Mouse (Mus musculus): ENCODE results near the gene Vps54. TPM values are rescaled to one million over a fixed set of nuclear protein-coding genes. Genes with fewer than 3 reads are reported as not detected.

Gene Vps54
- total and polyA plus RNA-seq, 2 experiments, result 5.6 to 37.4 TPM

- Histone ChIP-seq H3K27me3 (ENCODE audit: control insufficient read depth, insufficient read depth, low read length) (no peaks in the 10 kb centered on the region), H3K4me3 (ENCODE audit: insufficient read depth, low read depth, low read length) (no peak overlapping the region), H3K79me2 (ENCODE audit: control insufficient read depth, insufficient read depth, low read length) (no peaks in the 10 kb centered on the region), H3K9ac (ENCODE audit: low read depth, low read length) (no peak overlapping the region), H3K4me1 (ENCODE audit: control insufficient read depth, insufficient read depth, low read length) (peaks cover 4% of the 10 kb centered on the region; the same call in 1 of the 2 replicates), H3K36me3 (ENCODE audit: control insufficient read depth, insufficient read depth, low read length) (no peaks in the 10 kb centered on the region), H3K27ac (replicated peaks; ENCODE audit: insufficient read depth, low read depth, low read length) (no peak overlapping the region)
- DNase-seq (ENCODE audit: extremely low read depth, low read depth, low spot score), result no peak
- WGBS, result 81% methylated on average over 6 of the region's 6 CpGs
- TF ChIP-seq CTCF (IDR thresholded peaks at IDR 0.05; ENCODE audit: low read depth, low read length) (no peak), POLR2A (IDR thresholded peaks at IDR 0.05; ENCODE audit: extremely low read depth, insufficient read depth, low read length) (no peak)
Measured at GRCm38 (mm10) chr11:21224041-21224440, 15.0 kb upstream of the Vps54 start.

DNA sequence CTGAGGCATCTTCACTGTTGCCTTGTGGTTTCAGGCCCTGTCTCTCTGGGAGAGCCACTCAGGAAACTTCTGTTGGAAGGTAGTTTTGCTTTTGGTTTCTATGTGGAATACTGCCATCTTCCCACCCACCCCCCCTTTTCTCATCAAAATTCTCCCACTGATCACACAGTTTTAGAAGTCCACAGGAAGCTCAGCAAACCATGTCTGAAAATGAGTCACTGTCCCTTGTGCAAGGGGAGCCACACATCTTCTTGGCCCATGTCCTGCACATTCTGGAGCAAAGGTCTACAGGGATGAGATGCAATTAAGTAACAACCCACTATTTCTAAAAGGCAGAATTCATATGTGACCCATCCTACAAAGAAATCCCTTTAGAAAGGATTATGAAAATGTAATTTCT, 14.6 kb upstream of the Vps54 start:
- Histone ChIP-seq H3K36me3 (ENCODE audit: control insufficient read depth, insufficient read depth, low read length) (no peaks in the 10 kb centered on the region), H3K79me2 (ENCODE audit: control insufficient read depth, insufficient read depth, low read length) (no peaks in the 10 kb centered on the region), H3K4me3 (ENCODE audit: insufficient read depth, low read depth, low read length) (no peak overlapping the region), H3K9ac (ENCODE audit: low read depth, low read length) (no peak overlapping the region), H3K27me3 (ENCODE audit: control insufficient read depth, insufficient read depth, low read length) (no peaks in the 10 kb centered on the region), H3K4me1 (ENCODE audit: control insufficient read depth, insufficient read depth, low read length) (peaks cover 4% of the 10 kb centered on the region; the same call in 1 of the 2 replicates), H3K27ac (replicated peaks; ENCODE audit: insufficient read depth, low read depth, low read length) (no peak overlapping the region)
- TF ChIP-seq POLR2A (IDR thresholded peaks at IDR 0.05; ENCODE audit: extremely low read depth, insufficient read depth, low read length) (no peak), CTCF (IDR thresholded peaks at IDR 0.05; ENCODE audit: low read depth, low read length) (no peak)
- DNase-seq (ENCODE audit: extremely low read depth, low read depth, low spot score), result no peak

- DNase-seq (ENCODE audit: extremely low read depth, low read depth, low spot score), result peak; percentile 40
- TF ChIP-seq CTCF (IDR thresholded peaks at IDR 0.05; ENCODE audit: low read depth, low read length) (no peak), POLR2A (IDR thresholded peaks at IDR 0.05; ENCODE audit: extremely low read depth, insufficient read depth, low read length) (no peak)
- no peaks in the 10 kb centered on the region for H3K79me2 ChIP-seq (ENCODE audit: control insufficient read depth, insufficient read depth, low read length)
- H3K4me3 ChIP-seq (ENCODE audit: insufficient read depth, low read depth, low read length), result no peak overlapping the region
- H3K36me3 ChIP-seq (ENCODE audit: control insufficient read depth, insufficient read depth, low read length), result no peaks in the 10 kb centered on the region
- no peak overlapping the region for H3K9ac ChIP-seq (ENCODE audit: low read depth, low read length)
- no peak overlapping the region for H3K27ac ChIP-seq (replicated peaks; ENCODE audit: insufficient read depth, low read depth, low read length)
- peaks cover 4% of the 10 kb centered on the region; the same call in 1 of the 2 replicates for H3K4me1 ChIP-seq (ENCODE audit: control insufficient read depth, insufficient read depth, low read length)
- H3K27me3 ChIP-seq (ENCODE audit: control insufficient read depth, insufficient read depth, low read length), result no peaks in the 10 kb centered on the region
Measured at GRCm38 (mm10) chr11:21224983-21225382, 14.1 kb upstream of the Vps54 start.

DNA sequence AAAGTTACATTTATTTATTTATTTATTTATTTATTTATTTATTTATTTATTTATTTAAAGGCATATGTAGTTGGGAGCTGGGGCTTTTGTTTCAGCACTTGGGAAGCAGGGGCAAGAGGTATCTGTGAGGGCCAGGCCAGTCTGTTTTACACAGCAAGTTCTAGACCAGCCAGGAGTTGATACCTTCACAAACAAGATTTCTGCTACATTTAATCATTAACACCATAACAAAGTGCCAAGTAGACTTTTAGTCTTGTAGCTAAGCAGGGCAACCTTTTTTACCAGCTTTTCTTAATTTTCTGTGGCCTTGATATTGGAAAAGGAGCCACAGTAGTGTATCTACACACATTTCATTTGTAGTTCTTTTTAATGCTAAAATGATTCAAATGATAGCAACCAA, 3.7 kb upstream of the Vps54 start:
- Histone ChIP-seq H3K79me2 (ENCODE audit: control insufficient read depth, insufficient read depth, low read length) (peaks cover 9% of the 10 kb centered on the region; the same call in 1 of the 2 replicates), H3K4me1 (ENCODE audit: control insufficient read depth, insufficient read depth, low read length) (peaks cover 12% of the 10 kb centered on the region), H3K27ac (replicated peaks; ENCODE audit: insufficient read depth, low read depth, low read length) (no peak overlapping the region), H3K4me3 (ENCODE audit: insufficient read depth, low read depth, low read length) (no peak overlapping the region), H3K9ac (ENCODE audit: low read depth, low read length) (no peak overlapping the region), H3K27me3 (ENCODE audit: control insufficient read depth, insufficient read depth, low read length) (no peaks in the 10 kb centered on the region), H3K36me3 (ENCODE audit: control insufficient read depth, insufficient read depth, low read length) (no peaks in the 10 kb centered on the region)
- no peak for TF ChIP-seq POLR2A (IDR thresholded peaks at IDR 0.05; ENCODE audit: extremely low read depth, insufficient read depth, low read length)
- no peak for TF ChIP-seq CTCF (IDR thresholded peaks at IDR 0.05; ENCODE audit: low read depth, low read length)
- DNase-seq (ENCODE audit: extremely low read depth, low read depth, low spot score), result peak; percentile 91

DNA sequence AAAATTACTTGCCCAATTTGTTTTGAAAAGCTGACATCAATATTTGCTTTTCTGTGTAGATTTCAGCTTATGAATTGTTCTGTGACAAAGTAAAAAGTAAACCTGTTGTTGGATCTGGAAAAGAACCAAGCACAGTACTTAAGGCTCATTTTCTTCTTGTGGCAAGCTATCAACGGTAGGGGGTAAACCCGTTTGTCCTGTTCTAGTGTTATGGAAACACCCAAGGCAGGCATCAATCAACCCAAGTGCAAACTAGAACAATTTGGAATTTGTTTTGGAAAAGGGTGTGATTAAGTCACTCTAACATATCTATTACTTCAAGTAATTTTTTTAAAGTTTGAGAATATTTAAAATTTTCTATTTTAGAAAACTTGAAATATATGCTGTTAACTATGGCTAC, 3.3 kb upstream of the Vps54 start:
- H3K4me3 ChIP-seq (ENCODE audit: insufficient read depth, low read depth, low read length), result no peak overlapping the region
- peaks cover 9% of the 10 kb centered on the region; the same call in 1 of the 2 replicates for H3K79me2 ChIP-seq (ENCODE audit: control insufficient read depth, insufficient read depth, low read length)
- no peaks in the 10 kb centered on the region for H3K36me3 ChIP-seq (ENCODE audit: control insufficient read depth, insufficient read depth, low read length)
- H3K4me1 ChIP-seq (ENCODE audit: control insufficient read depth, insufficient read depth, low read length), result peaks cover 12% of the 10 kb centered on the region
- TF ChIP-seq POLR2A (IDR thresholded peaks at IDR 0.05; ENCODE audit: extremely low read depth, insufficient read depth, low read length), result no peak
- no peak for TF ChIP-seq CTCF (IDR thresholded peaks at IDR 0.05; ENCODE audit: low read depth, low read length)
- H3K27me3 ChIP-seq (ENCODE audit: control insufficient read depth, insufficient read depth, low read length), result no peaks in the 10 kb centered on the region
- 25% methylated on average over 2 of the region's 2 CpGs for WGBS
- no peak for DNase-seq (ENCODE audit: extremely low read depth, low read depth, low spot score)
- H3K9ac ChIP-seq (ENCODE audit: low read depth, low read length), result no peak overlapping the region
- peak overlapping the region; percentile 67 for H3K27ac ChIP-seq (replicated peaks; ENCODE audit: insufficient read depth, low read depth, low read length)

DNA sequence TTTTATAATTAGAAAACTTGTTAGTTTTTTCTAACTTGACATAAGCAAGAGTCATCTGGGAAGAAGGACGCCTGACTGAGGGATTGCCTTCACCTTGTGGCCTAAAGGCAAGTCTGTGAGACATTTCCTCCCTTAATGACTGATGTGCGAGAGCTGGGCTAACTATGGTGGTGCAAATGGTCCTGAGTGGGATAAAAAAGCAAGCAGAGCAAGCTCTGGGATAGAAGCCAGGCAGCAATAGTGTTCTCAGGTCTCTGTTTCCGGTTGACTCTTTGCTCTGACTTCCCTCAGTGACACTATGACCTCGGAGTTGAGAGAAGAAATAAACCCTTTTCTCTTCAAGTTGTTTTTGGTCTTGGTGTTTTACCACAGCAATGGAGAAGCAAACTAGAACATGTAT, 2.1 kb upstream of the Vps54 start:
- H3K27ac ChIP-seq (replicated peaks; ENCODE audit: insufficient read depth, low read depth, low read length), result peak overlapping the region; percentile 33
- TF ChIP-seq POLR2A (IDR thresholded peaks at IDR 0.05; ENCODE audit: extremely low read depth, insufficient read depth, low read length), result no peak
- H3K36me3 ChIP-seq (ENCODE audit: control insufficient read depth, insufficient read depth, low read length), result no peaks in the 10 kb centered on the region
- WGBS, result 48% methylated on average over 4 of the region's 4 CpGs
- H3K9ac ChIP-seq (ENCODE audit: low read depth, low read length), result no peak overlapping the region
- H3K4me1 ChIP-seq (ENCODE audit: control insufficient read depth, insufficient read depth, low read length), result peaks cover 15% of the 10 kb centered on the region
- DNase-seq (ENCODE audit: extremely low read depth, low read depth, low spot score), result peak; percentile 51
- H3K27me3 ChIP-seq (ENCODE audit: control insufficient read depth, insufficient read depth, low read length), result no peaks in the 10 kb centered on the region
- no peak overlapping the region for H3K4me3 ChIP-seq (ENCODE audit: insufficient read depth, low read depth, low read length)
- peaks cover 9% of the 10 kb centered on the region; the same call in 1 of the 2 replicates for H3K79me2 ChIP-seq (ENCODE audit: control insufficient read depth, insufficient read depth, low read length)

All from liver, adult 2 months (tissue).